Mouse (Mus musculus) stomach, postnatal 0 days (tissue): ENCODE results near the gene Mast1. TPM values are rescaled to one million over a fixed set of nuclear protein-coding genes. Genes with fewer than 3 reads are reported as not detected.

ENCODE experiments used
- ATAC-seq: fragments of 200-750 bp; cut with Nextera tagmentation; 2 replicates; pipeline ENCODE4 v1.8.0; 2017; ENCODE audit not compliant: low FRiP score, low TSS enrichment
- DNase-seq: peaks from one replicate; pipeline ENCODE4 v3.0.0-alpha.2; 2016; ENCODE audit warnings: low spot score
- H3K27ac ChIP-seq: fragments of 300-500 bp; sonication (generic); replicated peaks from 2 replicates; pipeline ENCODE4 v1.5.1; 2014; ENCODE audit warnings: mild to moderate bottlenecking, control low read depth
- H3K27me3 ChIP-seq: fragments of 300-500 bp; sonication (generic); 2 replicates; pipeline ENCODE4 v1.6.1; 2014; ENCODE audit warnings: low read length; ENCODE audit not compliant: control insufficient read depth, insufficient read depth
- H3K36me3 ChIP-seq: fragments of 300-500 bp; sonication (generic); 2 replicates; pipeline ENCODE4 v1.6.1; 2014; ENCODE audit warnings: low read length, mixed read lengths; ENCODE audit not compliant: control insufficient read depth, insufficient read depth
- H3K4me1 ChIP-seq: fragments of 300-500 bp; sonication (generic); replicated peaks from 2 replicates; pipeline ENCODE4 v1.6.1; 2014; ENCODE audit warnings: antibody characterized with exemption; ENCODE audit not compliant: control insufficient read depth, insufficient read depth
- H3K4me2 ChIP-seq: fragments of 300-500 bp; sonication (generic); replicated peaks from 2 replicates; pipeline ENCODE4 v1.6.1; 2014; ENCODE audit warnings: low read depth, mild to moderate bottlenecking, control low read depth, moderate library complexity
- H3K4me3 ChIP-seq: fragments of 300-500 bp; sonication (generic); 2 replicates; pipeline ENCODE4 v1.5.1; 2014; ENCODE audit warnings: low read depth, low read length, control low read depth
- H3K9ac ChIP-seq: fragments of 300-500 bp; sonication (generic); 2 replicates; pipeline ENCODE4 v1.6.1; 2014; ENCODE audit warnings: mild to moderate bottlenecking, low read length, control low read depth, mixed read lengths
- H3K9me3 ChIP-seq: fragments of 300-500 bp; sonication (generic); 2 replicates; pipeline ENCODE4 v1.6.1; 2016; ENCODE audit warnings: low read length; ENCODE audit not compliant: control insufficient read depth
- CTCF ChIP-seq: IDR thresholded peaks from 2 replicates; pipeline ENCODE4 v1.5.1; 2016; ENCODE audit warnings: antibody characterized with exemption, low read depth, mild to moderate bottlenecking, moderate library complexity
- EP300 ChIP-seq: optimal IDR thresholded peaks from 2 replicates; pipeline ENCODE3; 2016; ENCODE audit warnings: antibody characterized with exemption
- WGBS: fragments of 180-500 bp; shearing (Covaris S2); extraction: QIAGEN DNeasy Blood & Tissue Kit; methylation state at CpG from one replicate; pipeline ENCODE4 v1.1.7; 2014; 5-methylcytosine and 5-hydroxymethylcytosine counted together
- microRNA-seq: library from miRNA; unstranded; fragments of <30 nt; microRNA quantifications from one replicate; pipeline ENCODE4, GENCODE M21; 2016
- polyA plus RNA-seq: library from polyadenylated mRNA; unstranded; fragments of >200 nt; fragmentation: Nextera tagmentation; extraction: Ambion mirVana; gene quantifications from 2 replicates; pipeline ENCODE4 v1.2.1, GENCODE M21; 2015

Mast1 gene
- polyA plus RNA-seq, 1 experiment from 2014 or later: 0.87 TPM

- H3K27me3 ChIP-seq: no peaks in the 10 kb centered on the region
- WGBS: 14% methylated on average over 34 of the region's 46 CpGs
Measured at GRCm38 (mm10) chr8:84871376-84872308, 65.5 kb downstream of the Mast1 start, which contains the start of gene Syce2. Syce2 (plus strand) TSS chr8:84872111.

More at GRCm38 (mm10) chr8:84871376-84872308, 65.5 kb downstream of the Mast1 start, which contains the start of gene Syce2:
- Histone ChIP-seq H3K4me1 (peaks cover 5% of the 10 kb centered on the region), H3K4me2 (peak within 1 kb of the TSS; percentile 99), H3K9ac (peak within 1 kb of the TSS; percentile 64), H3K27ac (no peak within 1 kb of the TSS; the same call in 1 of the 2 replicates), H3K9me3 (no peaks in the 10 kb centered on the region), H3K4me3 (peak within 1 kb of the TSS; percentile 46), H3K36me3 (peaks cover 22% of the 10 kb centered on the region)
- ATAC-seq (peak; percentile 61), DNase-seq (peak; percentile 89)
- no peak for TF ChIP-seq EP300
- peak; percentile 60 for TF ChIP-seq CTCF

Small RNA genes within 50 kb of the gene (microRNA-seq; reads per million reads assigned to microRNA genes)
- gene Gm24197 (not detected), gene Mir7069 (2.3 reads per million)

Other genes with a start within 250 kb of the Mast1 start
- 6.8 and 8.3 TPM in 2 replicates for gene Nacc1, start 249.5 kb downstream of the Mast1 start, polyA plus RNA-seq
- gene Lyl1, start 235.9 kb downstream of the Mast1 start, polyA plus RNA-seq: 4.0 and 4.3 TPM in 2 replicates
- gene G430095P16Rik, start 214.4 kb downstream of the Mast1 start, polyA plus RNA-seq: 1.7 and 2.0 TPM in 2 replicates
- gene Nfix, start 137.0 kb downstream of the Mast1 start, polyA plus RNA-seq: 36.5 and 36.6 TPM in 2 replicates
- gene Dand5, start 114.5 kb downstream of the Mast1 start, polyA plus RNA-seq: 3.3 TPM in 2 replicates
- gene Gadd45gip1, start 105.8 kb downstream of the Mast1 start, polyA plus RNA-seq: 38.5 and 39.3 TPM in 2 replicates
- 69.8 and 70.6 TPM in 2 replicates for gene Rad23a, start 96.7 kb downstream of the Mast1 start, polyA plus RNA-seq
- 522 and 537 TPM in 2 replicates for gene Calr, start 90.4 kb downstream of the Mast1 start, polyA plus RNA-seq
- 43.3 and 44.3 TPM in 2 replicates for gene Farsa, start 80.4 kb downstream of the Mast1 start, polyA plus RNA-seq
- 25.0 and 27.3 TPM in 2 replicates for gene Syce2, start 65.2 kb downstream of the Mast1 start, polyA plus RNA-seq
- gene Gcdh, start 43.4 kb downstream of the Mast1 start, polyA plus RNA-seq: 18.5 and 21.1 TPM in 2 replicates
- 0.51 and 0.82 TPM in 2 replicates for gene Klf1, start 35.4 kb downstream of the Mast1 start, polyA plus RNA-seq
- gene Dnase2a, start 28.8 kb downstream of the Mast1 start, polyA plus RNA-seq: 15.9 and 17.4 TPM in 2 replicates
- 0.05 and 0.13 TPM in 2 replicates for gene Rtbdn, start 9.6 kb upstream of the Mast1 start, polyA plus RNA-seq
- not detected in 2 replicates for gene Gm49661, start 32.1 kb upstream of the Mast1 start, polyA plus RNA-seq
- gene Prdx2, start 32.2 kb upstream of the Mast1 start, polyA plus RNA-seq: 370 and 376 TPM in 2 replicates
- 79.4 and 80.1 TPM in 2 replicates for gene Rnaseh2a, start 32.4 kb upstream of the Mast1 start, polyA plus RNA-seq
- gene Junb, start 41.4 kb upstream of the Mast1 start, polyA plus RNA-seq: 88.5 and 95.9 TPM in 2 replicates
- gene Hook2, start 53.2 kb upstream of the Mast1 start, polyA plus RNA-seq: 28.8 and 30.9 TPM in 2 replicates
- gene Best2, start 77.2 kb upstream of the Mast1 start, polyA plus RNA-seq: 0.06 and 0.16 TPM in 2 replicates
- 68.0 and 71.8 TPM in 2 replicates for gene Asna1, start 87.9 kb upstream of the Mast1 start, polyA plus RNA-seq
- gene Trir, start 89.5 kb upstream of the Mast1 start, polyA plus RNA-seq: 94.4 and 95.1 TPM in 2 replicates
- gene Tnpo2, start 99.6 kb upstream of the Mast1 start, polyA plus RNA-seq: 12.5 and 15.4 TPM in 2 replicates
- gene Fbxw9, start 122.7 kb upstream of the Mast1 start, polyA plus RNA-seq: 25.7 and 28.4 TPM in 2 replicates
- gene Gm5741, start 130.6 kb upstream of the Mast1 start, polyA plus RNA-seq: not detected in 2 replicates
- 40.2 and 42.2 TPM in 2 replicates for gene Dhps, start 134.4 kb upstream of the Mast1 start, polyA plus RNA-seq
- gene Wdr83os, start 143.4 kb upstream of the Mast1 start, polyA plus RNA-seq: 114 and 117 TPM in 2 replicates
- gene Wdr83, start 143.9 kb upstream of the Mast1 start, polyA plus RNA-seq: 22.3 and 23.6 TPM in 2 replicates
- gene Man2b1, start 145.9 kb upstream of the Mast1 start, polyA plus RNA-seq: 29.1 and 32.6 TPM in 2 replicates
- 1.2 and 1.5 TPM in 2 replicates for gene Zfp791, start 185.7 kb upstream of the Mast1 start, polyA plus RNA-seq
- gene Cks1brt, start 214.6 kb upstream of the Mast1 start, polyA plus RNA-seq: 0.05 TPM in 1 of 2 replicates, not detected in the other